Mouse (Mus musculus) hindbrain, postnatal 0 days (tissue): ENCODE results near the gene Mon1a. TPM values are rescaled to one million over a fixed set of nuclear protein-coding genes. Genes with fewer than 3 reads are reported as not detected.

Experiments used
- ATAC-seq: fragments of 200-750 bp; cut with Nextera tagmentation; 2 replicates; pipeline ENCODE4 v1.8.0; 2017; ENCODE audit warnings: mild to moderate bottlenecking, moderate TSS enrichment, moderate library complexity
- DNase-seq: peaks from one replicate; pipeline ENCODE4 v3.0.0-alpha.2; 2015; ENCODE audit warnings: low spot score
- H3K27ac ChIP-seq: fragments of 300-500 bp; sonication (generic); 2 replicates; pipeline ENCODE4 v1.5.1; 2014; ENCODE audit warnings: mild to moderate bottlenecking
- H3K27me3 ChIP-seq: fragments of 300-500 bp; sonication (generic); 2 replicates; pipeline ENCODE4 v1.6.1; 2014; ENCODE audit warnings: low read length, mixed read lengths; ENCODE audit not compliant: insufficient read depth
- H3K36me3 ChIP-seq: fragments of 300-500 bp; sonication (generic); 2 replicates; pipeline ENCODE4 v1.6.1; 2014; ENCODE audit warnings: low read length, mixed read lengths; ENCODE audit not compliant: insufficient read depth
- H3K4me1 ChIP-seq: fragments of 300-500 bp; sonication (generic); 2 replicates; pipeline ENCODE4 v1.6.1; 2014; ENCODE audit warnings: antibody characterized with exemption, low read length, mixed read lengths; ENCODE audit not compliant: insufficient read depth
- H3K4me2 ChIP-seq: fragments of 300-500 bp; sonication (generic); 2 replicates; pipeline ENCODE4 v1.6.1; 2014; ENCODE audit warnings: low read depth, mild to moderate bottlenecking, low read length, moderate library complexity, mixed read lengths
- H3K4me3 ChIP-seq: fragments of 300-500 bp; sonication (generic); 2 replicates; pipeline ENCODE4 v1.5.1; 2014; ENCODE audit warnings: low read length
- H3K9ac ChIP-seq: fragments of 300-500 bp; sonication (generic); replicated peaks from 2 replicates; pipeline ENCODE4 v1.6.1; 2014; ENCODE audit warnings: mild to moderate bottlenecking, low read length, moderate library complexity, mixed read lengths
- H3K9me3 ChIP-seq: fragments of 300-500 bp; sonication (generic); 2 replicates; pipeline ENCODE4 v1.6.1; 2016; ENCODE audit warnings: low read length, mixed read lengths
- CTCF ChIP-seq: IDR thresholded peaks from 2 replicates; pipeline ENCODE4 v1.5.1; 2016; ENCODE audit warnings: antibody characterized with exemption, control low read depth, low read depth
- WGBS: fragments of 180-500 bp; shearing (Covaris S2); extraction: QIAGEN DNeasy Blood & Tissue Kit; methylation state at CpG from one replicate; pipeline ENCODE4 v1.1.7; 2014; 5-methylcytosine and 5-hydroxymethylcytosine counted together
- polyA plus RNA-seq: library from polyadenylated mRNA; unstranded; fragments of >200 nt; fragmentation: Nextera tagmentation; extraction: Ambion mirVana; gene quantifications from 2 replicates; pipeline ENCODE4 v1.2.1, GENCODE M21; 2015
- total RNA-seq: library from RNA; depleted of rRNA; stranded (reverse); fragments of >200 nt; gene quantifications from 2 replicates; pipeline ENCODE4 v1.2.3, GENCODE M21; 2014

Gene Mon1a
- total and polyA plus RNA-seq, 2 experiments from 2014 or later = 13.8 to 21.9 TPM

GRCm38 (mm10) chr9:107872350-107873098 lies 15.4 kb upstream of the Mon1a start:
- no peak for TF ChIP-seq CTCF
- Histone ChIP-seq H3K27ac (peak overlapping the region; percentile 97), H3K27me3 (no peaks in the 10 kb centered on the region), H3K36me3 (no peaks in the 10 kb centered on the region), H3K4me3 (peak overlapping the region; percentile 100), H3K9me3 (no peaks in the 10 kb centered on the region), H3K4me1 (peaks cover 9% of the 10 kb centered on the region), H3K4me2 (peak overlapping the region; percentile 91), H3K9ac (peak overlapping the region; percentile 98)
- ATAC-seq = peak; percentile 100
- DNase-seq = peak; percentile 98
- under 1% methylated on average over 77 of the region's 80 CpGs for WGBS

GRCm38 (mm10) chr9:107873137-107873536 lies 14.8 kb upstream of the Mon1a start, which contains the start of gene Rbm6:
Gene Rbm6 (minus strand): TSS chr9:107873237.
- peak within 1 kb of the TSS; percentile 100 for H3K4me3 ChIP-seq
- H3K36me3 ChIP-seq = no peaks in the 10 kb centered on the region
- H3K4me1 ChIP-seq = peaks cover 9% of the 10 kb centered on the region
- no peaks in the 10 kb centered on the region for H3K9me3 ChIP-seq
- peak within 1 kb of the TSS; percentile 97 for H3K27ac ChIP-seq
- ATAC-seq (no peak), DNase-seq (no peak)
- no peaks in the 10 kb centered on the region for H3K27me3 ChIP-seq
- 8% methylated on average over 14 of the region's 14 CpGs for WGBS
- peak within 1 kb of the TSS; percentile 98 for H3K9ac ChIP-seq
- H3K4me2 ChIP-seq = peak within 1 kb of the TSS; percentile 91
- no peak for TF ChIP-seq CTCF

- H3K4me1 ChIP-seq = no peaks in the 10 kb centered on the region
- no peak for TF ChIP-seq CTCF
- no peak overlapping the region for H3K4me2 ChIP-seq
- 74% methylated on average over 4 of the region's 4 CpGs for WGBS
- H3K4me3 ChIP-seq = no peak overlapping the region
- no peaks in the 10 kb centered on the region for H3K27me3 ChIP-seq
- ATAC-seq = no peak
- no peaks in the 10 kb centered on the region for H3K9me3 ChIP-seq
- no peak overlapping the region for H3K9ac ChIP-seq
- DNase-seq = no peak
- no peaks in the 10 kb centered on the region for H3K36me3 ChIP-seq
- no peak overlapping the region for H3K27ac ChIP-seq
Observed at GRCm38 (mm10) chr9:107880411-107880810, 7.5 kb upstream of the Mon1a start.

GRCm38 (mm10) chr9:107888267-107888850 lies 408 bp downstream of the Mon1a start:
- ATAC-seq = peak; percentile 87

GRCm38 (mm10) chr9:107890260-107890659 lies 2.3 kb downstream of the Mon1a start:
- Histone ChIP-seq H3K9me3 (no peaks in the 10 kb centered on the region), H3K4me2 (no peak overlapping the region), H3K27me3 (no peaks in the 10 kb centered on the region), H3K27ac (no peak overlapping the region), H3K4me3 (no peak overlapping the region), H3K4me1 (no peaks in the 10 kb centered on the region; the same call in 1 of the 2 replicates), H3K36me3 (no peaks in the 10 kb centered on the region), H3K9ac (no peak overlapping the region)
- WGBS = 86% methylated on average over 6 of the region's 6 CpGs
- no peak for TF ChIP-seq CTCF
- DNase-seq (no peak), ATAC-seq (no peak)

More at GRCm38 (mm10) chr9:107888267-107888850, 408 bp downstream of the Mon1a start:
- peak; percentile 68 for DNase-seq
- Histone ChIP-seq H3K27me3 (no peaks in the 10 kb centered on the region), H3K4me1 (no peaks in the 10 kb centered on the region; the same call in 1 of the 2 replicates), H3K27ac (peak overlapping the region; percentile 79), H3K9ac (peak overlapping the region; percentile 70), H3K4me2 (peak overlapping the region; percentile 81), H3K36me3 (no peaks in the 10 kb centered on the region), H3K4me3 (peak overlapping the region; percentile 82), H3K9me3 (no peaks in the 10 kb centered on the region)
- WGBS = under 1% methylated on average over 18 of the region's 18 CpGs
- no peak; the same call in 1 of the 2 replicates for TF ChIP-seq CTCF

- no peaks in the 10 kb centered on the region for H3K36me3 ChIP-seq
Observed at GRCm38 (mm10) chr9:107891023-107891422, 3.1 kb downstream of the Mon1a start.

More at GRCm38 (mm10) chr9:107891023-107891422, 3.1 kb downstream of the Mon1a start:
- H3K4me2 ChIP-seq = no peak overlapping the region
- no peaks in the 10 kb centered on the region for H3K9me3 ChIP-seq
- WGBS = 94% methylated on average over 1 of the region's 1 CpGs
- no peak for ATAC-seq
- DNase-seq = no peak
- no peak overlapping the region for H3K27ac ChIP-seq
- peak; percentile 59 for TF ChIP-seq CTCF
- H3K9ac ChIP-seq = no peak overlapping the region
- H3K4me3 ChIP-seq = no peak overlapping the region
- no peaks in the 10 kb centered on the region for H3K27me3 ChIP-seq
- H3K4me1 ChIP-seq = no peaks in the 10 kb centered on the region; the same call in 1 of the 2 replicates
